Mouse (Mus musculus) hindbrain, embryonic 13.5 days (tissue): ENCODE results near the gene Gm826. TPM values are rescaled to one million over a fixed set of nuclear protein-coding genes. Genes with fewer than 3 reads are reported as not detected.

ENCODE experiments used
- ATAC-seq: fragments of 200-750 bp; cut with Nextera tagmentation; 2 replicates; pipeline ENCODE4 v1.8.0; 2017; ENCODE audit warnings: moderate TSS enrichment; ENCODE audit not compliant: low FRiP score
- H3K27ac ChIP-seq: fragments of 300-500 bp; sonication (generic); 2 replicates; pipeline ENCODE4 v1.5.1; 2015; ENCODE audit warnings: inconsistent platforms, mild to moderate bottlenecking, moderate library complexity
- H3K27me3 ChIP-seq: fragments of 300-500 bp; sonication (generic); 2 replicates; pipeline ENCODE4 v1.6.1; 2015; ENCODE audit warnings: mild to moderate bottlenecking, inconsistent platforms
- H3K36me3 ChIP-seq: fragments of 300-500 bp; sonication (generic); 2 replicates; pipeline ENCODE4 v1.6.1; 2015; ENCODE audit warnings: mild to moderate bottlenecking, inconsistent platforms
- H3K4me1 ChIP-seq: fragments of 300-500 bp; sonication (generic); replicated peaks from 2 replicates; pipeline ENCODE4 v1.6.1; 2015; ENCODE audit warnings: inconsistent platforms
- H3K4me2 ChIP-seq: fragments of 300-500 bp; sonication (generic); 2 replicates; pipeline ENCODE4 v1.6.1; 2015; ENCODE audit warnings: inconsistent platforms, mild to moderate bottlenecking, moderate library complexity
- H3K4me3 ChIP-seq: fragments of 300-500 bp; sonication (generic); 2 replicates; pipeline ENCODE4 v1.5.1; 2015; ENCODE audit warnings: mild to moderate bottlenecking, inconsistent platforms
- H3K9ac ChIP-seq: fragments of 300-500 bp; sonication (generic); 2 replicates; pipeline ENCODE4 v1.6.1; 2015; ENCODE audit warnings: mild to moderate bottlenecking, inconsistent platforms
- H3K9me3 ChIP-seq: fragments of 300-500 bp; sonication (generic); 2 replicates; pipeline ENCODE4 v1.6.1; 2016; ENCODE audit warnings: inconsistent platforms
- WGBS: fragments of 180-500 bp; shearing (Covaris S2); methylation state at CpG from one replicate; pipeline ENCODE4 v1.1.7; 2015; 5-methylcytosine and 5-hydroxymethylcytosine counted together
- polyA plus RNA-seq: library from polyadenylated mRNA; unstranded; fragments of >200 nt; fragmentation: Nextera tagmentation; extraction: Ambion mirVana; gene quantifications from 2 replicates; pipeline ENCODE4 v1.2.1, GENCODE M21; 2015

Gm826 gene
- polyA plus RNA-seq, 1 experiment from 2014 or later, result not detected

- no peaks in the 10 kb centered on the region for H3K4me1 ChIP-seq
- no peak overlapping the region for H3K27ac ChIP-seq
- no peak for ATAC-seq
- H3K4me3 ChIP-seq, result no peak overlapping the region
- no peak overlapping the region for H3K4me2 ChIP-seq
- no peaks in the 10 kb centered on the region for H3K9me3 ChIP-seq
- 52% methylated on average over 4 of the region's 4 CpGs for WGBS
- H3K36me3 ChIP-seq, result no peaks in the 10 kb centered on the region
- 0 out of 2 replicates have a peak, but pooled peaks cover 3% of the 10 kb centered on the region for H3K27me3 ChIP-seq
- no peak overlapping the region for H3K9ac ChIP-seq
These were observed 12.1 kb downstream of the Gm826 start for GRCm38 (mm10) chr2:160321829-160322228.

GRCm38 (mm10) chr2:160318255-160318654, 15.7 kb downstream of the Gm826 start:
- H3K4me2 ChIP-seq, result no peak overlapping the region
- 0 out of 2 replicates have a peak, but pooled peaks cover 4% of the 10 kb centered on the region for H3K27me3 ChIP-seq
- H3K27ac ChIP-seq, result no peak overlapping the region
- ATAC-seq, result no peak
- H3K36me3 ChIP-seq, result no peaks in the 10 kb centered on the region
- H3K4me1 ChIP-seq, result 0 out of 2 replicates have a peak, but pooled peaks cover 6% of the 10 kb centered on the region
- no peak overlapping the region for H3K9ac ChIP-seq
- WGBS, result 80% methylated on average over 4 of the region's 4 CpGs
- H3K4me3 ChIP-seq, result no peak overlapping the region
- no peaks in the 10 kb centered on the region for H3K9me3 ChIP-seq

- Histone ChIP-seq H3K9me3 (no peaks in the 10 kb centered on the region), H3K9ac (no peak overlapping the region), H3K4me1 (0 out of 2 replicates have a peak, but pooled peaks cover 6% of the 10 kb centered on the region), H3K27ac (no peak overlapping the region), H3K4me3 (no peak overlapping the region), H3K27me3 (0 out of 2 replicates have a peak, but pooled peaks cover 6% of the 10 kb centered on the region), H3K4me2 (no peak overlapping the region), H3K36me3 (no peaks in the 10 kb centered on the region)
- WGBS, result 40% methylated on average over 12 of the region's 12 CpGs
- ATAC-seq, result no peak
These were observed 20.4 kb downstream of the Gm826 start for GRCm38 (mm10) chr2:160313595-160314007.

- Histone ChIP-seq H3K36me3 (no peaks in the 10 kb centered on the region), H3K27me3 (no peaks in the 10 kb centered on the region), H3K4me3 (no peak overlapping the region), H3K27ac (no peak overlapping the region), H3K4me2 (no peak overlapping the region), H3K9me3 (no peaks in the 10 kb centered on the region), H3K4me1 (no peaks in the 10 kb centered on the region), H3K9ac (no peak overlapping the region)
- WGBS, result 90% methylated on average over 3 of the region's 3 CpGs
- no peak for ATAC-seq
These were observed 28.9 kb downstream of the Gm826 start for GRCm38 (mm10) chr2:160305070-160305469.

- Histone ChIP-seq H3K4me1 (no peaks in the 10 kb centered on the region), H3K27me3 (no peaks in the 10 kb centered on the region), H3K9me3 (no peaks in the 10 kb centered on the region), H3K4me2 (no peak overlapping the region), H3K4me3 (no peak overlapping the region), H3K27ac (no peak overlapping the region), H3K9ac (no peak overlapping the region), H3K36me3 (no peaks in the 10 kb centered on the region)
- WGBS, result 96% methylated on average over 2 of the region's 2 CpGs
- no peak for ATAC-seq
These were observed 30.0 kb downstream of the Gm826 start for GRCm38 (mm10) chr2:160303992-160304391.

- 70% methylated on average over 4 of the region's 4 CpGs for WGBS
- Histone ChIP-seq H3K4me1 (no peaks in the 10 kb centered on the region), H3K4me3 (no peak overlapping the region), H3K27ac (no peak overlapping the region), H3K36me3 (no peaks in the 10 kb centered on the region), H3K27me3 (no peaks in the 10 kb centered on the region), H3K9me3 (no peaks in the 10 kb centered on the region), H3K9ac (no peak overlapping the region), H3K4me2 (no peak overlapping the region)
- no peak for ATAC-seq
These were observed 31.9 kb downstream of the Gm826 start for GRCm38 (mm10) chr2:160302013-160302412.

- Histone ChIP-seq H3K4me1 (no peaks in the 10 kb centered on the region), H3K9me3 (no peaks in the 10 kb centered on the region), H3K4me3 (no peak overlapping the region), H3K9ac (no peak overlapping the region), H3K36me3 (no peaks in the 10 kb centered on the region), H3K27ac (no peak overlapping the region), H3K4me2 (no peak overlapping the region), H3K27me3 (no peaks in the 10 kb centered on the region)
- no peak for ATAC-seq
These were observed 35.4 kb downstream of the Gm826 start for GRCm38 (mm10) chr2:160298586-160298985.

GRCm38 (mm10) chr2:160288538-160289151, 45.3 kb downstream of the Gm826 start:
- Histone ChIP-seq H3K36me3 (no peaks in the 10 kb centered on the region), H3K27ac (no peak overlapping the region), H3K4me2 (no peak overlapping the region), H3K9ac (no peak overlapping the region), H3K4me3 (no peak overlapping the region), H3K4me1 (no peaks in the 10 kb centered on the region), H3K9me3 (no peaks in the 10 kb centered on the region), H3K27me3 (no peaks in the 10 kb centered on the region)
- 78% methylated on average over 10 of the region's 10 CpGs for WGBS
- ATAC-seq, result no peak

GRCm38 (mm10) chr2:160275959-160276657, 57.9 kb downstream of the Gm826 start:
- H3K36me3 ChIP-seq, result no peaks in the 10 kb centered on the region
- H3K4me1 ChIP-seq, result no peaks in the 10 kb centered on the region
- no peak overlapping the region for H3K4me2 ChIP-seq
- no peak overlapping the region for H3K4me3 ChIP-seq
- no peak for ATAC-seq
- no peak overlapping the region for H3K27ac ChIP-seq
- 87% methylated on average over 5 of the region's 5 CpGs for WGBS
- no peak overlapping the region for H3K9ac ChIP-seq
- H3K27me3 ChIP-seq, result no peaks in the 10 kb centered on the region
- peaks cover 11% of the 10 kb centered on the region; the same call in 1 of the 2 replicates for H3K9me3 ChIP-seq

GRCm38 (mm10) chr2:160267828-160268453, 66.0 kb downstream of the Gm826 start:
- Histone ChIP-seq H3K9me3 (no peaks in the 10 kb centered on the region), H3K4me3 (no peak overlapping the region), H3K9ac (no peak overlapping the region), H3K4me2 (no peak overlapping the region), H3K27ac (no peak overlapping the region), H3K4me1 (no peaks in the 10 kb centered on the region), H3K36me3 (no peaks in the 10 kb centered on the region), H3K27me3 (no peaks in the 10 kb centered on the region)
- 94% methylated on average over 11 of the region's 11 CpGs for WGBS
- no peak for ATAC-seq

GRCm38 (mm10) chr2:160263861-160264260, 70.1 kb downstream of the Gm826 start:
- Histone ChIP-seq H3K9me3 (no peaks in the 10 kb centered on the region), H3K9ac (no peak overlapping the region), H3K36me3 (no peaks in the 10 kb centered on the region), H3K27me3 (no peaks in the 10 kb centered on the region), H3K4me1 (no peaks in the 10 kb centered on the region), H3K4me2 (no peak overlapping the region), H3K27ac (no peak overlapping the region), H3K4me3 (no peak overlapping the region)
- no peak for ATAC-seq
- WGBS, result 90% methylated on average over 8 of the region's 8 CpGs

GRCm38 (mm10) chr2:160261538-160261937, 72.4 kb downstream of the Gm826 start:
- Histone ChIP-seq H3K4me1 (no peaks in the 10 kb centered on the region), H3K36me3 (no peaks in the 10 kb centered on the region), H3K9me3 (no peaks in the 10 kb centered on the region), H3K27me3 (no peaks in the 10 kb centered on the region), H3K4me3 (no peak overlapping the region), H3K9ac (no peak overlapping the region), H3K27ac (no peak overlapping the region), H3K4me2 (no peak overlapping the region)
- no peak for ATAC-seq
- 88% methylated on average over 3 of the region's 3 CpGs for WGBS
